Mouse (Mus musculus): Measurements from ENCODE around the gene Letmd1. TPM values are rescaled to one million over a fixed set of nuclear protein-coding genes. Genes with fewer than 3 reads are reported as not detected.

Gene Letmd1
- polyA plus RNA-seq, 1 experiment, result 35.4 TPM

- Histone ChIP-seq H3K27ac (ENCODE audit: insufficient read depth, low read length) (no peak overlapping the region), H3K4me1 (ENCODE audit: control insufficient read depth, insufficient read depth, insufficient read length) (no peaks in the 10 kb centered on the region), H3K27me3 (ENCODE audit: control insufficient read depth, insufficient read depth, low read length) (no peaks in the 10 kb centered on the region), H3K4me3 (ENCODE audit: extremely low read depth, insufficient read depth, insufficient read length) (no peak overlapping the region), H3K36me3 (ENCODE audit: control insufficient read depth, insufficient read depth, low read length) (no peaks in the 10 kb centered on the region)
- no peak for DNase-seq (ENCODE audit: low read depth in 1 of 2, low spot score in 2 of 2)
- no peak for TF ChIP-seq CTCF (IDR thresholded peaks at IDR 0.05; ENCODE audit: extremely low read depth, insufficient read depth, insufficient read length, insufficient replicate concordance)
- TF ChIP-seq POLR2A (IDR thresholded peaks at IDR 0.05; ENCODE audit: low read depth, low read length), result no peak
- 57% methylated on average over 4 of the region's 4 CpGs for WGBS
Measured at GRCm38 (mm10) chr15:100436112-100436511, 32.7 kb upstream of the Letmd1 start.

- H3K4me1 ChIP-seq (ENCODE audit: control insufficient read depth, insufficient read depth, insufficient read length), result no peaks in the 10 kb centered on the region
- no peaks in the 10 kb centered on the region for H3K36me3 ChIP-seq (ENCODE audit: control insufficient read depth, insufficient read depth, low read length)
- WGBS, result 83% methylated on average over 10 of the region's 10 CpGs
- TF ChIP-seq POLR2A (IDR thresholded peaks at IDR 0.05; ENCODE audit: low read depth, low read length) (no peak), CTCF (IDR thresholded peaks at IDR 0.05; ENCODE audit: extremely low read depth, insufficient read depth, insufficient read length, insufficient replicate concordance) (no peak)
- no peaks in the 10 kb centered on the region for H3K27me3 ChIP-seq (ENCODE audit: control insufficient read depth, insufficient read depth, low read length)
- no peak for DNase-seq (ENCODE audit: low read depth in 1 of 2, low spot score in 2 of 2)
- no peak overlapping the region for H3K27ac ChIP-seq (ENCODE audit: insufficient read depth, low read length)
- no peak overlapping the region for H3K4me3 ChIP-seq (ENCODE audit: extremely low read depth, insufficient read depth, insufficient read length)
Measured at GRCm38 (mm10) chr15:100436518-100436917, 32.3 kb upstream of the Letmd1 start.

GRCm38 (mm10) chr15:100443126-100443922 lies 25.5 kb upstream of the Letmd1 start:
- Histone ChIP-seq H3K27ac (ENCODE audit: insufficient read depth, low read length) (peak overlapping the region; percentile 81), H3K4me1 (ENCODE audit: control insufficient read depth, insufficient read depth, insufficient read length) (no peaks in the 10 kb centered on the region; the same call in 1 of the 2 replicates), H3K27me3 (ENCODE audit: control insufficient read depth, insufficient read depth, low read length) (no peaks in the 10 kb centered on the region), H3K4me3 (ENCODE audit: extremely low read depth, insufficient read depth, insufficient read length) (peak overlapping the region; percentile 62), H3K36me3 (ENCODE audit: control insufficient read depth, insufficient read depth, low read length) (no peaks in the 10 kb centered on the region)
- peak; percentile 84 to 89 for DNase-seq (ENCODE audit: low read depth in 1 of 2, low spot score in 2 of 2)
- TF ChIP-seq CTCF (IDR thresholded peaks at IDR 0.05; ENCODE audit: extremely low read depth, insufficient read depth, insufficient read length, insufficient replicate concordance), result no peak
- 0 out of 2 replicates have a peak, but pooled peaks have one; percentile 5 for TF ChIP-seq POLR2A (IDR thresholded peaks at IDR 0.05; ENCODE audit: low read depth, low read length)
- WGBS, result 2% methylated on average over 20 of the region's 31 CpGs

DNA sequence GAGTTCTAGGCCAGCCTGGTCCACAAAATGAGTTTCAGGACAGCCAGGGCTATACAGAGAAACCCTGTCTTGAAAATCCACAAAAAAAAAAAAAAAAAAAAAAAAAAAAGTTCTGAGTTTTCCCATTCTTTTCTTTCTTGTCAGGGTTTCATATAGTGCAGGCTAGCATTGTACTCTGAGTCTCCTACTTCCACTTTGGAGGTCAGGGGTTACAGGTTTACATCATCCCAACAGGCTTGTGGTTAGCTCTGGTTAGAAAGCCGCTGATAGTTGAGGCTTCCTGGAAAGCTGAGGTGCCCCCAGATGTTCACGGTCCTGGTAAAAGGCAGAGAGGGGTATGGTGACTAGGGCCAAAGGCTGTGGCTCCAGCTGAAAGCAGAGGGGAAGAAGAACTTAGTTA lies 21.9 kb upstream of the Letmd1 start:
- no peak overlapping the region for H3K4me3 ChIP-seq (ENCODE audit: extremely low read depth, insufficient read depth, insufficient read length)
- no peaks in the 10 kb centered on the region for H3K27me3 ChIP-seq (ENCODE audit: control insufficient read depth, insufficient read depth, low read length)
- H3K4me1 ChIP-seq (ENCODE audit: control insufficient read depth, insufficient read depth, insufficient read length), result no peaks in the 10 kb centered on the region; the same call in 1 of the 2 replicates
- H3K36me3 ChIP-seq (ENCODE audit: control insufficient read depth, insufficient read depth, low read length), result no peaks in the 10 kb centered on the region
- DNase-seq (ENCODE audit: low read depth in 1 of 2, low spot score in 2 of 2), result no peak
- no peak overlapping the region for H3K27ac ChIP-seq (ENCODE audit: insufficient read depth, low read length)
- WGBS, result 15% methylated on average over 2 of the region's 2 CpGs
- TF ChIP-seq CTCF (IDR thresholded peaks at IDR 0.05; ENCODE audit: extremely low read depth, insufficient read depth, insufficient read length, insufficient replicate concordance) (no peak), POLR2A (IDR thresholded peaks at IDR 0.05; ENCODE audit: low read depth, low read length) (no peak)

GRCm38 (mm10) chr15:100448572-100448971 lies 20.3 kb upstream of the Letmd1 start:
- H3K36me3 ChIP-seq (ENCODE audit: control insufficient read depth, insufficient read depth, low read length), result no peaks in the 10 kb centered on the region
- H3K4me1 ChIP-seq (ENCODE audit: control insufficient read depth, insufficient read depth, insufficient read length), result no peaks in the 10 kb centered on the region
- no peak overlapping the region for H3K4me3 ChIP-seq (ENCODE audit: extremely low read depth, insufficient read depth, insufficient read length)
- H3K27ac ChIP-seq (ENCODE audit: insufficient read depth, low read length), result no peak overlapping the region
- no peak for TF ChIP-seq CTCF (IDR thresholded peaks at IDR 0.05; ENCODE audit: extremely low read depth, insufficient read depth, insufficient read length, insufficient replicate concordance)
- TF ChIP-seq POLR2A (IDR thresholded peaks at IDR 0.05; ENCODE audit: low read depth, low read length), result no peak
- DNase-seq (ENCODE audit: low read depth in 1 of 2, low spot score in 2 of 2), result no peak
- no peaks in the 10 kb centered on the region for H3K27me3 ChIP-seq (ENCODE audit: control insufficient read depth, insufficient read depth, low read length)
- 88% methylated on average over 4 of the region's 4 CpGs for WGBS

- Histone ChIP-seq H3K27me3 (ENCODE audit: control insufficient read depth, insufficient read depth, low read length) (no peaks in the 10 kb centered on the region), H3K4me3 (ENCODE audit: extremely low read depth, insufficient read depth, insufficient read length) (no peak overlapping the region), H3K36me3 (ENCODE audit: control insufficient read depth, insufficient read depth, low read length) (no peaks in the 10 kb centered on the region), H3K27ac (ENCODE audit: insufficient read depth, low read length) (no peak overlapping the region), H3K4me1 (ENCODE audit: control insufficient read depth, insufficient read depth, insufficient read length) (no peaks in the 10 kb centered on the region)
- TF ChIP-seq CTCF (IDR thresholded peaks at IDR 0.05; ENCODE audit: extremely low read depth, insufficient read depth, insufficient read length, insufficient replicate concordance), result no peak
- no peak for TF ChIP-seq POLR2A (IDR thresholded peaks at IDR 0.05; ENCODE audit: low read depth, low read length)
- no peak for DNase-seq (ENCODE audit: low read depth in 1 of 2, low spot score in 2 of 2)
- 87% methylated on average over 3 of the region's 3 CpGs for WGBS
Measured at GRCm38 (mm10) chr15:100449495-100449894, 19.3 kb upstream of the Letmd1 start.

DNA sequence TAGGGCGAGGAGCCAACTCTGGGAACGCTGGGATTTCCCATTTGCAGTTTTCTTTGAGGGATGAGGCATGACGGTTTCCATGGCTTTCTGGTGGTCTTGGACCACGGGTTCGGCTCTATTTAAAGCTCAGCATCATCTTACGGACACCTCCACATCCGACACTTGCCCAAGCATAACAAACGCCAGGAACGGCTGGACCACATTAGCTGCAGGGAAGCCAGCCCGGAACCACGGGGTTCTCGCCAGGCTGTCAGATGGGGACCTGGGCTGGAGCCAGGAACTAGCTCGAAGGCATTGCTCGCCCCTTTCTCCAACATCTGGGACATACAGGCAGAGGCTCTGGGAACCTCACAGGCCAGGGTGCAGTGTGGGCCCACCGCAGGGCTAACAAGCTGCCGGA lies 17.6 kb upstream of the Letmd1 start:
- TF ChIP-seq POLR2A (IDR thresholded peaks at IDR 0.05; ENCODE audit: low read depth, low read length) (no peak), CTCF (IDR thresholded peaks at IDR 0.05; ENCODE audit: extremely low read depth, insufficient read depth, insufficient read length, insufficient replicate concordance) (no peak)
- no peak for DNase-seq (ENCODE audit: low read depth in 1 of 2, low spot score in 2 of 2)
- no peaks in the 10 kb centered on the region for H3K27me3 ChIP-seq (ENCODE audit: control insufficient read depth, insufficient read depth, low read length)
- WGBS, result 89% methylated on average over 16 of the region's 16 CpGs
- no peak overlapping the region for H3K27ac ChIP-seq (ENCODE audit: insufficient read depth, low read length)
- H3K36me3 ChIP-seq (ENCODE audit: control insufficient read depth, insufficient read depth, low read length), result no peaks in the 10 kb centered on the region
- H3K4me1 ChIP-seq (ENCODE audit: control insufficient read depth, insufficient read depth, insufficient read length), result no peaks in the 10 kb centered on the region
- H3K4me3 ChIP-seq (ENCODE audit: extremely low read depth, insufficient read depth, insufficient read length), result no peak overlapping the region
